Mouse (Mus musculus): ENCODE measurements at regions not wholly inside any gene's neighbourhood (a gene's known extent, or its start where the extent isn't known, plus 50 kb on each side); places are given as distances from the start of the nearest gene placed in this dataset.
"Not testable (repeated sequence)": the region's sequence is repeated elsewhere in the genome, so short reads cannot be mapped to it uniquely, and the experiment has no call there.

DNA sequence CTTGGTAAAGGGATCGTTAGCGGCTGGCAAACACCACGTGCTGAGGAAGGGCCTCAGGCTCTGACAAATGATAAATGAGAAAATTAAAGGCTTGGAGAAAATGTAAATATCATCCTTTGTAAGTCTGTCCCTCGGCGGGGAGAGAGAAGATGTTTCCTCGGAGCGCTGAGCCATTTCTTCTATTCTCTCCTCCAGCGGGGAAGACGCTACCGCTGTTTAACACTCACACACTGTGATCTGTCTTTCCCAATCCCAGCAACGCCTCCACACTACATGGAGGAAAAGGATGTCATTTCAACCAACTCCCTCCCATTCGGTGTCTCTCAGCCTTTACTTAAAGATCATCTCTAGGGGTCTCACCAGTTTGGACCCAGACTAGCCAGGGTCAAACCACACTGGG lies 239.0 kb downstream of the Prex1 start:
- no peak for DNase-seq

DNA sequence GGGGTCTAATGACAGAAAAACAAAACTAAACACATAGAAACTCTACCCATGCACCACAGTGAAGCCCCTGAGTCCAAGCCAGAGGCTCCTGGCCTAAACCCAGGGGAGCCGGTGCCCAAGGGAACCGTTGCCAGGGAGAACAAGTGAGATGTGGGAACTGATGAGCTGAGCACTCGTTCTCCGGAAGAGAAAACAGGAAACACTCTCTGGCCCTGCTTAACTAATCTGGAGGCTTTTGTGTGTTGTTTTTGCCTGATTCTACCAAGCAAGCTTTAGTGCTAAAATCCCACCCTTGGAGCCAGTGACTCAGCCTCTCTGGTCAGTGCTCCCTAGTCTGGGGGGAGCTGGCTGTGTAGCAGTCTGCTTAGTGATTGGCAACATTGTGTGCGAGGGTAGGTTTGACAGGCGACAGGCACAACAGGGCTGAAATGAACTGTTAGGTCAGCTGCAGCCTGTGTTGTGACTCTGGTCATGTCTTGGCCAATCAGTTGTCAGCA lies 242.3 kb downstream of the Prex1 start:
- no peak for DNase-seq

DNA sequence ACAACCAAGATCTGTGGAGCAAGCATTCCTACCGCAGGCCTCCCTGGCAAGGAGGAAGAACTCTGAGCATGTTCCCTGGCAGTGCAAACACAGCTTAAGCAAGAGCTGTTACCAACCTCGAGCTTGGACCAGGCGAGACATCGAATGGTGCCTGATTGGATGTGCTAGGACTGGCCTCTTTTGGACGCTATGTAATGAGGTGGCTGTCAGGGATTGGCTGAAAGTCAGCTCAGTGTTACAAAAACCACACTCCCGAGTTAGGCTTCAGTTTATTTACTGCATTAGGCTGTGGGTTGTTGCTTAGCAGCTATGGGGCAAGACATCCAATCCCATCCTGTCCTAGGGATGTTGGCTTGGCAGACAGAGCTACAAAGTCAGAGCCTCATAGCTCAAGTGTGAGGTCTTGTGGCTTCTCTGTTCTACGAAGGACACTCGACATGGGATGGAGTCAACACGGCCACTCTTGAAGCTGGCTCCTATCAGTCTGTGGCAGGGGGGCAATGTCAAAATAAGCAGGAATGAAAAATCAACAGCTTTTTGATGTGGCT lies 244.5 kb downstream of the Prex1 start:
- no peak for DNase-seq

DNA sequence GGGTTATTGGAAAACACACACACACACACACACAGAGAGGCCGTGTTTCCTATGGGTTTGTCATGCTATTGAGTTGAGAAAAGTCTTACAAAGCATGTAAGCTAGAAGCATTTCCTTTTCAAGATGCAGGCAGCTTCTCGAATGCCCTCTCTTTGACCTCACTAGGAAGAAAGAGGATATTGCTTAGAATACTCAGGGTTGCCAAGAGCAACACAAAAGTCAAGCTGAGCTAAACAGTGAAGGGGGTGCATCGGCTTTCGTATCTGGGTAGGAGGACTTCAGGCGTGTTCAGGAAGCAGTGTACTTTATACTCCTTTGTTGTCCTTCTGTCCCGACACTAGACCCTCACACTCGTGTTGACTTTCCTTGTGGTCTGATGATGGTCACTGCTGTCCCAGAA lies 246.5 kb downstream of the Prex1 start:
- no peak for DNase-seq

DNA sequence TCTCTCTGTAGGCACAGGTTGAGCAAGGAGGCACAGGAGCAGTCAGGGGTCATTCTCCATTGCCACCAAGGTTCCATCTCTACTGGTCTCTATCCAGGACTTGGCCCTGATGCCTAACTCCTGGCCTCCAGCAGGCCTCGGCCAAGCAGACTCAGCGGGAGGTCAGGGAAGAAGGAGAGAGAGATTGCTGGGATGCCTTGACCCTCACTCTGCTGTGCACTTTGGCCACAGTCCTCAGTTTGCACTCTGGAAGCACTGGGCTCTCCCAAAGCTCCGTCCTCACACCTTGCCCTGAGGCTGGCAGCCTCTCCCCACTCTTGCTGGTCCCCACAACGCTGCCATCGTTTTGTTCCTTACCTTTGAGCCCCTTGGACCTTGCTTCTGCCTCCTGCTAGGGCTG lies 248.1 kb downstream of the Prex1 start:
- DNase-seq: no peak

DNA sequence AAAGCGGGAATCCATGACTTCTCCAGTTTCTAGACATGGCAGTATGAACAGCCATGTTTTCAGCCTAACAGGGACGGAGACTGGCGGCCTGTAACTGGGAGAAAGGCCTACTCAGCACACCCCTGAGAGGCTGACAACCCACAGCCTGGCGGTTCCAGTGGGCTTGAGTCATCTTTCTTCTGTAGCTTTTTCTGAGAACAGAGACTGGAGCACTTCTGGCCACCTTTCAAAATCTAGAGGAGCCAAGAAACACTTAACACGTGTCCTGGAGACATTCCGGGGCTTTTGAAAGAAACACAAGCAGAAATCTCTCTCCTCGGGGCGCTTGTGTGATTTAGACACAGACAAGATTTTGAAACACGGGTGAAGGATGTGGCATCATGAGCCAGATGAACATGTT lies 250.1 kb downstream of the Prex1 start:
- no peak for DNase-seq

DNA sequence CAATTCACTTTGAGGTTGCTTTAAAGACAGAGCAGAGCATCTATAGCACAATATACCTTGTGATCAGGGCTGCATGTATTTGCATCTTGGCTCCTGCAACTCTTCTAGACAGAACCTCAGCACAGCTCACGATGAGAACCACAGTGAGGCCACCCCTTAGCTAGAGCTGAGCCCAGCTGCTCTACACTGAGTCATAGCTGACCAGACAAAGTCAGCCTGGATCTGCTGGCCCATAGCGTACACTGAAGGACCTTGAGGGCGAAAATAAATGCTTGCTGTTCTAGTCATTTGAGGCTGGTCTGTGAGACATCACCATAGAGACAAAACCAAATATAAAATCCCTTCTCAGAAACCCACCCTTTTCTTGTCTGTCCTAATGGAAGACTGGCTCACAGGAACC lies 251.7 kb downstream of the Prex1 start:
- DNase-seq: no peak

DNA sequence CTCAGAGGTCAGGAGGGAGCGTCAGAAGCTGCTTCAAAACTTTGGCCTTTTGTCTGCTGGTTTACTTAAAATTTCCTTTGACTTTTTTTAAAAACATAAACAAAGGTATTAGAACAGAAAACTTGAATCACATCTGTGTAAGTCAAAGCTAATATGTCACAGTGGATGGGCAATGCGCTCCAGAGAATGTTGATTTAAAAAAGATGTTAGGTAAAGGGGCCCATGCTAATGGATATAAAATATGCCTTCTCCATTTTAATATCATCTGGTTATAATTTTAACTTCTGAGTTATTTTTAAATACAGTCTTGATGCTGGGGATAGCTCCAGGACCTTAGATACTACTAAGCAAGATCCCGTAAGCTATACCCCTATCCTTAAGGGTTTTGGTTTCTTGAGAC lies 252.5 kb downstream of the Prex1 start:
- DNase-seq: no peak

DNA sequence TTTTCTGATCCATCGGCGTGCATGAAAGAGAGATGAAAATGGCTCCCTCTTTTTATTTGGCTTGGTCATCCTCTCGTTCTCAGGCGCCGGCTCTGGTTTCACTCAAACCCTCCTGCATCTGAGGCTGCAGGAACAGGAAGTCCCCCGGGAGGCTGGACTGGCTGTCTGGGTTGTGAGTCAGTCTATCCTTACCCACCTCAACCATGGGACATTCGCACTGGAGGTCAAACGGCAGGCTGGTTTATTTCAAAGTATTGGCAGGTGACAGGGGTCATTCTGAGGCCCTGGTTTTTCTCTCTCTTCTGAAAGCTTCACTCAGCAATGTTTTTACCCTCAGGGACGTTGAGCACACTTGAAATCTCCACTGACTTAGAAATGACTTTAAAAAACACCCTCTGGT lies 253.7 kb downstream of the Prex1 start:
- DNase-seq: no peak

DNA sequence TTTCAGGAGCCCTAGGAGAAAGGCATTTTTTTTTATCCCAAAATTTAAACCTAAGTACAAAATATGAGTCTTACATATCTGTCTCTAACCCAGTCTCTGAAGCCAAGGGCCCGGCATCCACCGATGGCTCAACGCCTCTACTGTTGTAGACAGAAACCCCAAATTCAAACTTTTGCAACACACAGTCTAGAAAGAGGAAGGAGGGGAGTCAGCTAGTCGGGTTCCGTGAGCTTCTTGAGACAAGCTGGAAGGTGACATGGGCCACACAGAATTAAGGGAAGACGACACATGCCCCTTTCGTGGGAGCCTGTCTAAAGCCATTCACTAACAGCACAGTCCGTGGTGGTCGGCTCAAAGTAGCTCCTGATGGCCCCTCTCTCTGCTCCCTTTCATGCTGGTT lies 254.7 kb downstream of the Prex1 start:
- no peak for DNase-seq

DNA sequence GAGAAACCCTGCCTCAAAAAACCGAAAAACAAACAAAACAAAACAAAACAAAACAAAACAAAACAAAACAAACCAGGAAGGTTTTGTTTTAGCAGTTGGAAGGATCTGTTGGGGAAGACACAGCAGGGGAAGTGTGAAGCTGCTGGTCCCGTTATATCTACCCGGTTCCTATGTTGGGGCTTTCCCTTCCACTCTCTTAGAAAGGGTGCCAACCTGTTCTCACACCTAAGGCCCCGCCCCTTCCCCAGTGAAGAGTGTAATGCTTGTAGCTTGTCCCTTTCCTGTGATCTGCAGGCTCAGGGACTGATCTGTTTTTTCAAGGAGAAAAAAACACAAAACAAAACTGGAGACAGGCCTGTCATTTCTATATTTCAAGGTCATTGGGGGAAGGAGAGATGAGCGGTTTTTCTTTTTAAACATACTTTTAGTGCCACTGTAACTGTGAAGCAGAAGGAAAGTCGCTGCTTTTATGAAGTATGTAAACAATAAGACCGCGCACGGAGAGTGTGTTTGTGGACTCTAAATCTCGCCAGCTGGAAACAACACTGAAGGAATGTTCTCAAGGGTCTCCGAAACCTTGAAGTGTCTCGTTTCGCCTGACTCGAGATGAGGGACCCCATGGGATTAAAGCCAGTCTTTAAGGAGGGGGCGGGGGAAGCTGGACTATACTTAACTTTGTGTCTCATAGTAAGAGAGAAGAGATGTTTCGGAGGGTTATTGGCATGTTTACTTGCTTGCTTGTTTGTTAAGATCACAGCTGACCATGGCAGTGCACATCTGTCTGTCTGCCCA lies 256.1 kb downstream of the Prex1 start:
- DNase-seq: no peak

DNA sequence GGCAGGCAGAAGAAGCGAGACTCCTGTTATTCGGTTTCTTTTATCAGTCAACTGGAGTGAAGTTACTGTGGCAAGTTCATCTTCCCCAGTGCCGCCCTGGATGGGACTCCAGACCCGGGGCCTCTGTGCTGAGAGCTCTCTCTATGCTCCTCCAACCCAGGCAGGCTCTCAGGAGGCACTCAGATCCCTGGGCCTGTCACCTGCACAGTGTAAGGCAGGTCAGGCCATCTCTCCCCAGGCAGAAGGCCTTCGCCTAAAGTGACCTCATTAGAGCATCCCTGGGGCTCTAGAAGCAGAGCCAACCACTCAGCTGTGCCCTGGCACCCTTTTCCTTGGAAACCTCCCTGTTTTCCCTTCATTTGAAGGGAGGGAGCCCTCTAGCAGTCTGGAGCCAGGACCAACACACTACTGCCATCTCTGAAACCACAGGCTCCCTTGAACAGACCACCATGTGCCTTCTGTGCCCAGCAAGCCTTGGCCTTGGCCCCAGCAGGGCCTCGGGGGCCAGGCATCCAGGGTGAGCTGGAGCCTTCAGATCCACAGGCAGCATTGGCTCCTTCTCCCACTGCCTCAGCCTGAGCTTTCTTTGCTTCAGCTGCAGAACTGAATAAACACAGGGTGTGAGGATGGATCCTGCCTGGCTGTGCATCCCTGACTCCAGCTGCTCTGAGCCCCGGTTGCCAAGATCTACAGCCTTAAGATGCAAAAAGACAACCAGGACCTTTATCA lies 259.3 kb downstream of the Prex1 start:
- peak; percentile 26 for DNase-seq

DNA sequence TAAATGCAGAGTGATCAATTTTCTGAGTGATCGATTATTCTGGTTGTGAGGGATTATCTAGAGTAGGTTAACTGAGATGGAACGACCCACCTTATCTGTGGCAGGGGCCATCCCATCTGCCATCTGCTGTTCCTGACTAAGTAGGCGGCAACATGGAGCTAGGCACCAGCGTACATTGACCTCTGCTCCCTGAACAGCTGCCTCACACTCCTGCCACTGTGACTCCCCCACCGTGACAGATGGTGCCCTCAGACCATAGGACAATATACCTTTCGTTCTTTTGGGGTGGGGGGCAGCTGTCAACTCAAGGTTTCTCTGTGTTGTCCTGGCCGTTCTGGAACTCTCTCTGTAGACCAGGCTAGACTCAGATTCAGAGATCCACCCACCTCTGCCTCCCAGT lies 262.7 kb downstream of the Prex1 start:
- no peak for DNase-seq

DNA sequence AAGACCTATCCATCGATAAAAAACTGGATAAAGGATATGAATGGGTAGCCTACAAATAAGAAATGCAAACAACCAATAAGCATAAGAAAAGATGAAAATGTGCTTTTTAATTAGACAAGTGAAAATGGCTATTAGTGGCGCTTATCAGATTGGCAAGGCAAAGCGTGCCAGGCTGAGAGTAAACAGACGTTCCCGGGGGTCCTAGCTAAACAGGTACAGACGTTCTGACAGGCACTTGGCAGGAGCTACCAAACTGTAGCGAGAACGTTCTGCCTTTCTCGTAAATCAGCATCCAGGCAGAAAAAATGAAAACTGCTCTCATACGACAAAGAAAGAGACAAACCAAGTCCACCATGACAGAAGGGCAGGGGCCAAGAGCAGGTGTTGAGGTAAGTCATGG lies 263.3 kb downstream of the Prex1 start:
- no peak for DNase-seq

DNA sequence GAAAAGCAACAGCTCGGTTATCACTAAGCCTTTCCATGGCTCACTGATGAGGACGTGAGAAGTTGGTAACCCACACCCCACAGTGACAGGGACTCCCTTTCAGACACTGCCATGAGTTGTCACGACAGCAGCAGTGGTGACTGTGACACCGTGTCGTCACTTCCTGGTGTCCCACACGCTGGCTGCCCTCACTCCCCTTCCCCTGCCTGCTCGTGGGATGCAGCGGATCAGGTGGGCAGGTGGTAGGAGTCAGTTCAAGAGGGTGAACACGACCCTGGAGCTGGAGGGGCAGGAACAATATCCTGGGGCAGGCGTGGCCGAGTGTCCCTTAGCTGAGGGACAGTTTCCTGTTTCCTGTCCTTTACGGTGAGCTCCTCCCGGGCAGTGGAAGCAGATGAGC lies 264.9 kb downstream of the Prex1 start:
- no peak for DNase-seq

DNA sequence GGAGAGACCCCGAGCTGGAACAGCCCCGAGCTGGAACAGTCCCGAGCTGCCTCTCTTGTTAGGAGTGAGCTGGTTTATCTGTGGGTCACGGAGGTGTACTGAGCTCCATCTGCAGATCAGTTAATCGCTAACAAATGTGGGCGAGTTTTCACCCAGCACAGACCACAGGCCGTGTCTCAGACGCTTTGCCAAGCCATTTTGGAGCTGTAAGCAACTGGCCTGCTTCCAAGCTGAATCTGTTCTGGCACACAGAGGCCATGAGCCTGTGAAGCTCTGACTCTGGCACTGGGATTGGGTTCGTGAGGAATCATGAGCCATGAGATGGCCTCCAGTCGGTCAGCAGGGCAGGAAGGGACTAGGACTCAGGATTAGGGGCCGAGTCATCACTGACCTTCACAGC lies 265.5 kb downstream of the Prex1 start:
- DNase-seq: peak; percentile 40

DNA sequence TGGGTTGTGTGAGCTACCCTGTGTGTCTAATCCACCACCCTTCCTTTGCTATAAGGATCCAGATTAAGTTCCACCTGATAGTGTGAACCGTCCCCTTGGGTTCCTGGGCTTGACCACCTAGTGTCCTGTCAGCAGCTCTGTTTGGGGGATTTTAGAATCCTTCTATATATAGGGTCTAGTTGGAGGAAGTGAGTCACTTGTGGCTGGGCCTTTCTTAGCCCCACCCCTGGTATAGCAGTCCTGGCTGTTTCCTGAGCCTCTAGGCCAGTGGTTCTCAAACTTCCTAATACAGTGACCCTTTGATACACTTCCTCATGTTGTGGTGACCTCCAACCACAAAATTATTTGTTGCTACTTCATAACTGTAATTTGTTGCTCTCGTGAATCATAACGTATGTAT lies 267.1 kb downstream of the Prex1 start:
- DNase-seq: no peak

DNA sequence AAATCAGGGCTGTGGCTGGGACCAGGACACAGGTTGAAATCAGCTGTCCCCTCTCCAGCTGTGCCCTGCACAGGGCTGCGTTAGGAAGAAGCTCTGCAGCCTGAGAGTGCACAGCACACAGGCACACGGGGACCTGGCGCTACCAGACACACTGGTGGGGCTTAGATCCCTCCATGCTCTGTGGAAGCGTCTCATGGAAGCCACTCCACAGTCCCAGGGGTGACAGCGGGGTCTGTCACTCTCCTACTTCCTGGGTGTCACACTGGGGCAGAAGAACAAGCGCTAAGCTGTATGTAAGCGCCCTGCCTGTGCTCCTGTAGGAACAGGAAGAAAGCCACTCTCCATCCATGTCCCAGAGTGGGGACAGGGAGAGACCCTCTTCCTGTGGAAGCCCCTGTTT lies 267.8 kb downstream of the Prex1 start:
- DNase-seq: not testable (repeated sequence)

DNA sequence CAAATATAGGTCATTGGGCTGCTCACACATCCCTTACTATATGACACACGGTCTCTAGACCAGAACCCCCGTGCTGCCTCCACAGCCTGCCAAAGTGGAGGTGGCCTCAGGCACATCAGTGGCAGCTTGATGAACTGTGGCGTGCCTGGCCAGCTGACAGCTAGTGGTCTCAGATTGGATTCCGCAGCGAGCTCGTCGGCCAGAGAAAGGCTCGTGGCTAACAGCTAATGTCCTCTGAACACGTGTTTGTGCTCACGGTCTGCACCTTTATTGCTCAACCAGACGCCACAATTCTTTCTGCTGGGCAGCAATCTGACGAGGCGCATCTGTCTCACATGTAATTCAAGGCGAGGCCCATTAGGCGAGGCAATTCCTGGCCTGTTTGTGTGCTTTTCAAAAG lies 270.6 kb downstream of the Prex1 start:
- no peak for DNase-seq

DNA sequence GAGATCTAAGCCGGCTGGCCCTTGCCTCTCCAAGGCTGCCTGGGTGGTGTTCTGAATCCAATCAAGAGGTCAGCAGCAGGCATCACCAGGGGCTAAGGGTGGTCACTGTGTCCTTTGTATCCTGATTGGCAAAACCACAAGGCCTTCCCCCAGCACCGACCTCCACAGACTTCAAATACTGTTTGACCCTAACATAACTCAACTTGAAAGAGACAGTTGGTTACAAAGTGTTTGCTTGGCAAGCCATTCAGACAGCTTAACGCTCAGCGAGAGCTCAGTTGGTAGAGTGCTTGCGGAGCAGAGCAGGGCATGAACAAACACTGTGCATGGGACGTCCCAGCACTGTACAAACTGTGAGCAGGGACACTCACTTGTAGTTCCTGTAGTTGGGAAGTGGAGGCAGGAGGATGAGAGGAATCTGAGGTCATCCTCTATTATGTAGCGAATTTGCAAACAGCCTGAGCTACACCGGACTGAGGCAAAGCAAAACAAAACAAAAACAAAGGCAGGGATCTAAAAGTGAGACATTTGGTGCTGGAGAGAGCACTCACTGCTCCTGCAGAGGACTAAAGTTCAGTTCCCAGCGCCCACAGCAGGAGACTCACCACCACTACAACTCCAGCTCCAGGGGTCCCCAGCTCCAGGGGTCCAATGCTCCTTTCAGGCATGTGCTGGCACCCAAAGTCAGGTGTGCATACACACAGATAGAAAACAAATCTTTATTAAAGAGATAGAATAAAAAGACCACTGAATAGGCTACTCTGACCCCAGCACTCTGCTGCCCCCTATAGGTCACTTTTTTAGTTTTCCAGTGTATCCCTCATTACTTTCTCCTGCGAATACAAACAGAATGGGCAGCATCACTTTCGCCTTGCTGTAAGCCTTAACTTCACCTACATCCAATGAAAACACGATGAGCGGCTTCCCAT lies 273.5 kb downstream of the Prex1 start:
- no peak for DNase-seq

DNA sequence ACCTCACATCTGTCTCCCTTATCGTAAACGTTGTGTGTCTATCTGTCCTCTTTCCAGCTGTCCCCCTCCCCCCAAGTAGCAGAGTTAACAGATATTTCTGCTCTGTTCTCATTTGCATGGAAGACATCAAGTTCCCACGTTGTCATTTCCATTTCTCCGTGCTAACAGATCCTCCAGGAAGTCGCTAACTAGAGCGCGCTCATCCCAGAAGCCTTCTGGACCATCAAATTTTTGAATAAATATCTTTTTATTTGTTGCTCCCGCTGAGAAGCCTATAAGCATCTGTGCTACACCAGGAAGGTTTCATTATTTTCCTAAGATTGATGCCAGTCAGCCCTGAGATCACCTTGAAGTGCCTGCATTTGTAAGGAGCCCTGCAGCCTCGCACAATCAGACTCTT lies 275.4 kb downstream of the Prex1 start:
- no peak for DNase-seq

DNA sequence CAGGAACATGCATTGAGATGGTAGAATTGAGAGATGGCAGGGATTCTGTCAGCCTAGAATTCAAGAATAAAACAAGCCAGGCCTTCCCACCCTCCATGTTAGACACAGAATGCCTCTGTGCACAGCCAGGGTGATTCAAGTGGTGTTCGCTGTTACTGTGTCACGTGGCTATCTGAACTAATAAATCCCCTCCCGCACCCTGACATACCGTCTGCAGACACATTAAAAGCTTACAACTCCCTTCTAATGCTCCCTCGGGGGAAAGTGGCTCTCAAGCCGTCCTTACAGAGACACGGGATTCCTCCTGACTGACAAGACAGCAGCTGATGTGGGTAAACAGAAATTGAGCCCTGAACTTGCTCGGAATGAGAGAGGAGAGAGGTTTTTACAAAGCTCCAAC lies 279.1 kb downstream of the Prex1 start:
- DNase-seq: no peak
